Mouse (Mus musculus) E14TG2a.4 (cell line): ENCODE results near the gene Plekhh3.

Source experiments
- H3K27me3 ChIP-seq: 2 replicates; pipeline ENCODE4 v1.6.1; 2014; ENCODE audit warnings: low read length, control low read depth; ENCODE audit not compliant: insufficient read depth
- H3K36me3 ChIP-seq: 2 replicates; pipeline ENCODE4 v1.6.1; 2014; ENCODE audit warnings: low read length, control low read depth; ENCODE audit not compliant: insufficient read depth
- H3K4me1 ChIP-seq: replicated peaks from 2 replicates; pipeline ENCODE4 v1.6.1; 2014; ENCODE audit warnings: low read depth, low read length, control low read depth
- H3K4me3 ChIP-seq: replicated peaks from 2 replicates; pipeline ENCODE4 v1.5.1; 2014; ENCODE audit warnings: mild to moderate bottlenecking, low read length
- H3K9me3 ChIP-seq: 2 replicates; pipeline ENCODE4 v1.6.1; 2014; ENCODE audit warnings: low read length, control low read depth
- CTCF ChIP-seq: conservative IDR thresholded peaks from 2 replicates; pipeline ENCODE4 v1.5.1; 2014; ENCODE audit warnings: low read length
- NANOG ChIP-seq: IDR thresholded peaks from 2 replicates; pipeline ENCODE4 v1.6.1; 2014; ENCODE audit warnings: borderline replicate concordance, low read length, mixed read lengths
- POU5F1 ChIP-seq: IDR thresholded peaks from 2 replicates; pipeline ENCODE4 v1.6.1; 2014; ENCODE audit warnings: low read length, borderline replicate concordance

Gene Plekhh3

DNA sequence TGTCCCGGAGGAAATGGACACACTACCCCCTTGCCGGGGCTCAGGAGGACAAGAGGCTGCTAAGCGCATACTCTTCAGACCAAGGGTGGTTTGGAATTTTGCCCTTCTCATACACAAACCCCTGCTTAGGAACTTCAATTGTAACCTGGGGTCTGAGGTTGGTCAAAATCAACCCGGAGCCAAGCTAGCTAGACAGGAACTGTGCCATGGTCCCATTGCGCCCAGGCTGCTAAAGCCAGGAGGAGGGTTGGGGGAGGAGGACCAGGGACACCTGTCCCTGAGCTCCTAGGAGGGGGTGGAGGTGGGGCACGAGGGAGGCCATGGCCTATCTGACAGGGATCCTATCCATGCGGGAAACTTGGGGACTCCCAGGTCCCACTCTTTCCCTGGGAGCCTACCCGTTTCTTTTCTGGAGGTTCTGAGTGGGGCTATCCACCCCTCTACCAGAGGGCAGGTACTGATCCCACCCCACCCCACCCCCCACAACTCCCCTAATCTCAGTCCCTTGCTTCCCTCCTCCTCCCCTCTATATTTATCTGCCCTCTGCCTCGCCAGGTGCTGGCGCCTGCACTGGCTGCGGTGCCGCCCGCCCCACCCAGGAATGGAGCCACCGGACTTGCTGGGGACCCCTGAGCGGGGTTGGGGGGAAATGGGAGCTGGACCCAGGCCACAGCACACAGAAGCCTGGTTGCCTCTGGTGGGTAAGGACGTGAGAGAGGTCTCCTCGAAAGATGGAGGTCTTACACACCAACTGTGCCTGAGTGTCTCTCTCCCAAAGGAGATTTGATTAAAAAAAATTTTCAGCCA, 1.6 kb downstream of the Plekhh3 start:
- no peak for TF ChIP-seq NANOG
- no peak for TF ChIP-seq POU5F1
- no peak for TF ChIP-seq CTCF

DNA sequence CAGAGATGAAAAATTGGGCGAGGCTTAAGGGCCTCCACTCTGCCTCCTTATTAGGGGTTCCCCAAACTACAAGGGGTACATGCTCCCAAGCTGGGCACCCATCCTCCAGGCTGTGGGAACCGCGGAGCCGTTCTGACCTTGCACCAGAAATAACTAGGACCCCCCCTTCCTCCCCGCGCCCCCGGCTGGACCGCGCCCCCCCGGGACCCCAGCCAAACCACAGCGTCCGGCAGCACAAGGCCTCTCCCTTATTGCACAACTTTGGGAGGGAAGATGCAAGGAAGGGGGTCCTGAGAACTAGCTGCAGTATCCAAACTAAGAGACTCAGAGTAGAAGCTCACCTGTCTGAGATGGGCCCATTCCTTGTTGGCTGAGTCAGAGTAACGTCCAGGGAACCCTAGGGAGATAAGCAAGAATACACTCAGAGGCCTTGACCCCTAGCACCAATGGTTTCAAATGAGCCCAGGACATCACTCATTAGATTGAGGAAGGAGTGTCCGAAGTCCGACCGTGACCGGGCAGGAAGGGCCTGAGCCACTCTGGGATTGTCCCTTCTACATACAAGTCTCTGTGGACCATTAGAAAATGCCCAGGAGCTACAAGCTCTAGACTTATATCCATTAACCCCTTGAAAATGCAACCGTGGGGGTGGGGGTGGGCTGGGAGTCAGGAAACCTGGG, 2.7 kb downstream of the Plekhh3 start:
- Histone ChIP-seq H3K4me1 (peaks cover 60% of the 10 kb centered on the region), H3K9me3 (no peaks in the 10 kb centered on the region), H3K27me3 (peaks cover 91% of the 10 kb centered on the region), H3K36me3 (peaks cover 15% of the 10 kb centered on the region), H3K4me3 (no peak overlapping the region)
- TF ChIP-seq POU5F1, result no peak
- no peak for TF ChIP-seq NANOG
- no peak for TF ChIP-seq CTCF

More for the DNA sequence above, 1.6 kb downstream of the Plekhh3 start:
- H3K9me3 ChIP-seq, result no peaks in the 10 kb centered on the region
- H3K4me3 ChIP-seq, result peak overlapping the region; percentile 84
- peaks cover 15% of the 10 kb centered on the region for H3K36me3 ChIP-seq
- H3K4me1 ChIP-seq, result peaks cover 64% of the 10 kb centered on the region
- peaks cover 91% of the 10 kb centered on the region for H3K27me3 ChIP-seq

- Histone ChIP-seq H3K36me3 (peaks cover 15% of the 10 kb centered on the region), H3K27me3 (peaks cover 91% of the 10 kb centered on the region), H3K4me3 (no peak overlapping the region), H3K9me3 (no peaks in the 10 kb centered on the region), H3K4me1 (peaks cover 60% of the 10 kb centered on the region)
- no peak for TF ChIP-seq CTCF
- no peak for TF ChIP-seq NANOG
- no peak for TF ChIP-seq POU5F1
These were observed 3.2 kb downstream of the Plekhh3 start for GRCm38 (mm10) chr11:101167963-101168300.

GRCm38 (mm10) chr11:101167211-101167962, 3.8 kb downstream of the Plekhh3 start:
- peaks cover 92% of the 10 kb centered on the region for H3K27me3 ChIP-seq
- peaks cover 61% of the 10 kb centered on the region for H3K4me1 ChIP-seq
- TF ChIP-seq CTCF (no peak), NANOG (no peak), POU5F1 (no peak)
- peaks cover 15% of the 10 kb centered on the region for H3K36me3 ChIP-seq
- no peak overlapping the region for H3K4me3 ChIP-seq
- no peaks in the 10 kb centered on the region for H3K9me3 ChIP-seq

DNA sequence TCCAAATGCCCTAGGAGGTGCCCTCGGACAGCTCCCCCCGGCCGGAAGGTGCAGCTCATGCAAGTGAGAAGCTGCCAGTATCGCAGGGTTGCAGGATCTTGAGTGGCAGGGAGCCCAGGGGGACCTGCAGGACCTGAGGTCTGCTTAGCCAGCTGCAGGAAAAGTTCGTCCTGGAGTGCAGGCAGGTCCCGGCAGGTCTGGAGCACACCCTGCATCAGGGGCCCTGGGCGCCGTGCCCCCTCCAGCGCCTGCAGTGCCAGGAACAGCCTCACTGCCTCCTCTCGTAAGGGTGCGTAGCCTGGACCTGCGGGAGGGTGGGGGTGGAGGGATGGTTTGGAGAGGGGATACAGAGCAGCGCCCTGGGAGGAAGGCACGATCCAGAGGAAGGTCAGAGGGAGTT, 4.8 kb downstream of the Plekhh3 start:
- TF ChIP-seq POU5F1, result no peak
- no peak for TF ChIP-seq CTCF
- no peak overlapping the region for H3K4me3 ChIP-seq
- H3K36me3 ChIP-seq, result peaks cover 15% of the 10 kb centered on the region

DNA sequence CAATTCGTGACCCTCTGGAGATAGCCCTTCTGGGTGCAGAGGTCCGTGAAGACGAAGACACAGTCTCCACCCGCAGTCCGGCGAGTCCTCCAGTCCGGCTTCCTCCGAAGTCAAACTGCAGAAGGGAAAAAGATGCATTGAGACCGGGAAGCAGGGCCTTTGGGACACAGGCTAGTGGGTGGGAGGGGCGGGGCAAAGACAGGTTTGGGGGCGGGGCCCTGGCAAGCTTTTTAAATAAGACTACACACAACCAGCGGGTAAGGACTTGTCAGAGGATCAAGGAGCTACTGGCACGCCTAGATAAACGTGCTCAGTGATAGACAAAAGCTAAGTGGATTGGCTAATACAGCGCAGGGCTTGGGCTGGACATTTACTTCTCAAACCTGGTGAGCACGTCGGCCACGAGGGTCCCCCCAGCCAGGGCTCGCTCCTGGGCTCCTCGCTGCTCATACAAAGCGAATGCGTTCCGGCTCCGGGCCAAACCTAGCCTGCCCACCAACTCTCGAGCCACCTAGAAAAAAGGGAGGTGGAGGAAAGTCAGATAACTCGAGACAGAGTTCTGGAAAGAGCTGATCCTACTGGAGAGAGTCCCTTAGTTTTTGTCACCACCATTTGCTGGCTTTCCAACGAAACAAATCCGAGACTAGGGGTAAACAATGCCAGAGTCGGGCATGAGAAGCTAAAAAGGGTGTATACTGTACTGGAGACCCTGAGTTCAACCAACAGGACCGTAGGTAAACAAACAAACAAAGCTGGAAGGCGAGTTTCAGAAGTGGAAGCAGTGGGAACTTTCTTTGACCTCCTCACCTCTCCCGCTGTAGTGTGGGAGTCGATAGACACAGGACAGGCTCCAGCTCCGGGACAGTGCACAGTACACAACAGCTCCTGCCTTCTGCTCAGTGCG, 6.2 kb downstream of the Plekhh3 start:
- TF ChIP-seq CTCF (no peak), NANOG (no peak), POU5F1 (no peak)
- Histone ChIP-seq H3K36me3 (peaks cover 15% of the 10 kb centered on the region), H3K4me3 (peak overlapping the region; percentile 74), H3K4me1 (peaks cover 55% of the 10 kb centered on the region), H3K27me3 (peaks cover 87% of the 10 kb centered on the region), H3K9me3 (no peaks in the 10 kb centered on the region)

More for the DNA sequence above, 4.8 kb downstream of the Plekhh3 start:
- Histone ChIP-seq H3K9me3 (no peaks in the 10 kb centered on the region), H3K27me3 (peaks cover 94% of the 10 kb centered on the region), H3K4me1 (peaks cover 62% of the 10 kb centered on the region)

- Histone ChIP-seq H3K36me3 (peaks cover 15% of the 10 kb centered on the region), H3K4me3 (peak overlapping the region; percentile 74), H3K27me3 (peaks cover 82% of the 10 kb centered on the region), H3K9me3 (no peaks in the 10 kb centered on the region), H3K4me1 (peaks cover 49% of the 10 kb centered on the region)
- no peak for TF ChIP-seq CTCF
- no peak for TF ChIP-seq POU5F1
- no peak for TF ChIP-seq NANOG
These were observed 6.8 kb downstream of the Plekhh3 start for GRCm38 (mm10) chr11:101164351-101164665.
